Mouse (Mus musculus) heart, postnatal 0 days (tissue): ENCODE results near the gene Sfmbt1. TPM values are rescaled to one million over a fixed set of nuclear protein-coding genes. Genes with fewer than 3 reads are reported as not detected.

Experiments
- ATAC-seq: fragments of 200-750 bp; cut with Nextera tagmentation; 2 replicates; pipeline ENCODE4 v1.8.0; 2017; ENCODE audit warnings: low read depth, moderate number of reproducible peaks, moderate library complexity; ENCODE audit not compliant: insufficient read depth
- DNase-seq: peaks from one replicate; pipeline ENCODE4 v3.0.0-alpha.2; 2016; ENCODE audit warnings: low spot score
- H3K27ac ChIP-seq: fragments of 300-500 bp; sonication (generic); 2 replicates; pipeline ENCODE4 v1.5.1; 2014; ENCODE audit warnings: low read depth, mild to moderate bottlenecking
- H3K27me3 ChIP-seq: fragments of 300-500 bp; sonication (generic); 2 replicates; pipeline ENCODE4 v1.6.1; 2014; ENCODE audit warnings: low read length, mixed read lengths; ENCODE audit not compliant: control insufficient read depth, insufficient read depth
- H3K36me3 ChIP-seq: fragments of 300-500 bp; sonication (generic); replicated peaks from 2 replicates; pipeline ENCODE4 v1.6.1; 2014; ENCODE audit warnings: low read length, mixed read lengths; ENCODE audit not compliant: control insufficient read depth, insufficient read depth
- H3K4me1 ChIP-seq: fragments of 300-500 bp; sonication (generic); 2 replicates; pipeline ENCODE4 v1.6.1; 2014; ENCODE audit warnings: antibody characterized with exemption; ENCODE audit not compliant: control insufficient read depth, insufficient read depth
- H3K4me2 ChIP-seq: fragments of 300-500 bp; sonication (generic); 2 replicates; pipeline ENCODE4 v1.6.1; 2014; ENCODE audit warnings: low read depth, mild to moderate bottlenecking, low read length, moderate library complexity
- H3K4me3 ChIP-seq: fragments of 300-500 bp; sonication (generic); 2 replicates; pipeline ENCODE4 v1.5.1; 2014; ENCODE audit warnings: low read depth, low read length
- H3K9ac ChIP-seq: fragments of 300-500 bp; sonication (generic); replicated peaks from 2 replicates; pipeline ENCODE4 v1.6.1; 2014; ENCODE audit warnings: low read depth, low read length, mixed read lengths
- H3K9me3 ChIP-seq: fragments of 300-500 bp; sonication (generic); replicated peaks from 2 replicates; pipeline ENCODE4 v1.6.1; 2016; ENCODE audit warnings: low read length; ENCODE audit not compliant: control insufficient read depth
- CTCF ChIP-seq: IDR thresholded peaks from 2 replicates; pipeline ENCODE4 v1.5.1; 2016; ENCODE audit warnings: antibody characterized with exemption, control low read depth, low read depth
- EP300 ChIP-seq: IDR thresholded peaks from 2 replicates; pipeline ENCODE4 v1.6.1; 2016; ENCODE audit warnings: antibody characterized with exemption, low read depth
- WGBS: fragments of 180-500 bp; shearing (Covaris S2); extraction: QIAGEN DNeasy Blood & Tissue Kit; methylation state at CpG from one replicate; pipeline ENCODE4 v1.1.7; 2014; 5-methylcytosine and 5-hydroxymethylcytosine counted together
- polyA plus RNA-seq: library from polyadenylated mRNA; unstranded; fragments of >200 nt; fragmentation: Nextera tagmentation; extraction: Ambion mirVana; gene quantifications from 2 replicates; pipeline ENCODE4 v1.2.1, GENCODE M21; 2015
- total RNA-seq: library from RNA; depleted of rRNA; stranded (reverse); fragments of >200 nt; gene quantifications from 2 replicates; pipeline ENCODE4 v1.2.3, GENCODE M21; 2014; ENCODE audit warnings: low replicate concordance

Gene Sfmbt1
- total and polyA plus RNA-seq, 2 experiments from 2014 or later, result 1.8 to 7.6 TPM

GRCm38 (mm10) chr14:30825476-30826131 is 111.0 kb downstream of the Sfmbt1 start, which contains the start of gene Tmem110:
TSS of gene Tmem110 (plus strand) at chr14:30825590.
- peak within 1 kb of the TSS; percentile 76 for H3K9ac ChIP-seq
- no peaks in the 10 kb centered on the region for H3K27me3 ChIP-seq
- no peaks in the 10 kb centered on the region for H3K9me3 ChIP-seq
- peak; percentile 63 for DNase-seq
- ATAC-seq, result peak; percentile 92
- H3K27ac ChIP-seq, result peak within 1 kb of the TSS; percentile 74
- peaks cover 27% of the 10 kb centered on the region; the same call in 1 of the 2 replicates for H3K4me1 ChIP-seq
- H3K4me2 ChIP-seq, result peak within 1 kb of the TSS; percentile 90
- TF ChIP-seq CTCF (peak; percentile 15; the same call in 1 of the 2 replicates), EP300 (no peak)
- under 1% methylated on average over 60 of the region's 68 CpGs for WGBS
- H3K36me3 ChIP-seq, result no peaks in the 10 kb centered on the region
- H3K4me3 ChIP-seq, result peak within 1 kb of the TSS; percentile 98

GRCm38 (mm10) chr14:30826174-30827140 is 111.8 kb downstream of the Sfmbt1 start:
- 22% methylated on average over 17 of the region's 17 CpGs for WGBS

GRCm38 (mm10) chr14:30827480-30827879 is 112.8 kb downstream of the Sfmbt1 start:
- no peak overlapping the region for H3K4me3 ChIP-seq
- no peak overlapping the region for H3K9ac ChIP-seq
- peaks cover 31% of the 10 kb centered on the region; the same call in 1 of the 2 replicates for H3K4me1 ChIP-seq
- H3K27ac ChIP-seq, result no peak overlapping the region
- DNase-seq (no peak), ATAC-seq (no peak)
- H3K36me3 ChIP-seq, result no peaks in the 10 kb centered on the region
- H3K9me3 ChIP-seq, result no peaks in the 10 kb centered on the region
- H3K27me3 ChIP-seq, result no peaks in the 10 kb centered on the region
- no peak for TF ChIP-seq EP300
- TF ChIP-seq CTCF, result no peak
- 59% methylated on average over 4 of the region's 4 CpGs for WGBS
- no peak overlapping the region for H3K4me2 ChIP-seq

More at GRCm38 (mm10) chr14:30826174-30827140, 111.8 kb downstream of the Sfmbt1 start:
- H3K9me3 ChIP-seq, result no peaks in the 10 kb centered on the region
- DNase-seq, result no peak
- H3K36me3 ChIP-seq, result no peaks in the 10 kb centered on the region
- no peaks in the 10 kb centered on the region for H3K27me3 ChIP-seq
- H3K27ac ChIP-seq, result 0 out of 2 replicates have a peak overlapping the region, but pooled peaks have one; percentile 74
- H3K4me1 ChIP-seq, result peaks cover 28% of the 10 kb centered on the region; the same call in 1 of the 2 replicates
- no peak for TF ChIP-seq EP300
- TF ChIP-seq CTCF, result no peak
- H3K9ac ChIP-seq, result peak overlapping the region; percentile 76
- H3K4me2 ChIP-seq, result peak overlapping the region; percentile 90
- no peak for ATAC-seq
- H3K4me3 ChIP-seq, result peak overlapping the region; percentile 98

- Histone ChIP-seq H3K36me3 (no peaks in the 10 kb centered on the region), H3K4me3 (no peak overlapping the region), H3K9ac (no peak overlapping the region), H3K4me1 (peaks cover 31% of the 10 kb centered on the region; the same call in 1 of the 2 replicates), H3K9me3 (no peaks in the 10 kb centered on the region), H3K27me3 (no peaks in the 10 kb centered on the region), H3K4me2 (no peak overlapping the region), H3K27ac (0 out of 2 replicates have a peak overlapping the region, but pooled peaks have one; percentile 56)
- 70% methylated on average over 4 of the region's 4 CpGs for WGBS
- DNase-seq, result peak; percentile 41
- ATAC-seq, result no peak
- TF ChIP-seq CTCF, result no peak
These were observed 113.4 kb downstream of the Sfmbt1 start for GRCm38 (mm10) chr14:30828077-30828476.

- peaks cover 31% of the 10 kb centered on the region; the same call in 1 of the 2 replicates for H3K4me1 ChIP-seq
- peak overlapping the region; percentile 56 for H3K27ac ChIP-seq
- TF ChIP-seq EP300 (no peak), CTCF (no peak)
- 39% methylated on average over 11 of the region's 11 CpGs for WGBS
- peak overlapping the region; percentile 45 for H3K4me2 ChIP-seq
- no peaks in the 10 kb centered on the region for H3K9me3 ChIP-seq
- no peaks in the 10 kb centered on the region for H3K27me3 ChIP-seq
- no peak overlapping the region for H3K4me3 ChIP-seq
- no peaks in the 10 kb centered on the region for H3K36me3 ChIP-seq
- ATAC-seq, result peak; percentile 37
- peak; percentile 64 for DNase-seq
- H3K9ac ChIP-seq, result no peak overlapping the region
These were observed 114.2 kb downstream of the Sfmbt1 start for GRCm38 (mm10) chr14:30828635-30829460.
